Mouse (Mus musculus) large intestine, adult 2 months (tissue): Measurements from ENCODE around the gene Mob2. TPM values are rescaled to one million over a fixed set of nuclear protein-coding genes. Genes with fewer than 3 reads are reported as not detected.

ENCODE experiments used
- DNase-seq: peaks from one replicate; pipeline ENCODE4 v3.0.0-alpha.2; 2012; ENCODE audit warnings: low read depth, low spot score
- WGBS: fragments of 180-500 bp; shearing (Covaris S2); methylation state at CpG from one replicate; pipeline ENCODE4 v1.1.7; 2018; 5-methylcytosine and 5-hydroxymethylcytosine counted together
- polyA plus RNA-seq: library from polyadenylated mRNA; depleted of rRNA; stranded (reverse); fragments of >200 nt; gene quantifications from 2 replicates; pipeline ENCODE4 v1.2.3, GENCODE M21; 2012; rRNA removed

The Mob2 gene
- 52.5 and 62.4 TPM in 2 replicates for polyA plus RNA-seq

DNA sequence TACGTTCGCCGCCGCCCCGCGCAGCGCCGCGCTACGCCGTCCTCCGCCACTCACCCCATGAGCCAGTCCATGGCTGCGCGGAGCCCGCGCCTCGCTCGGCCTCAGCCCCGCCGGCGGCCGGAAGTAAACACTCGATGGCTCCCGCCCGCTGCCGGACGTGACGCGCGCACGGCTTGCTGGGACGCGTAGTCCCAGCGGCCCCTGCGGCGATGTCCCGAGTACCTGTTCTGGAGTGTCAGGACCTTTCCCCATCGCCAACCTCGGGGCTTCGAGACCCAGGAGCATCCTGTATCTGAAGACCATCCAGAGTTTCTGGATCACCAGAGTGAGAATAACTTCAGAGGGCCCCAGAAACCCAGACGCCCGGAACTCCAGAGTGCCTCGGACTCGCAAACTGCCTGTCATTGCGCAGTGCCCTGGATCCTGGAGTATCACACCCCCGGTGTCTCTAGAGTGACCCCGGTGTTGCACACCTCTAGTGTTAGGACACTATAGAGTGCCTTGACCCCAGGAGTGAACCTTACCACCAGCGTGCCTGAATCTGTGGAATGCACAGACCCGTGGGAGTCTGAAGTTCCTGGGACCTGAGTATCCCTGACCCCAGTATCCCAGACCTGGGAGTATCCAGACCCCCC lies at the start of gene Mob2:
TSS of gene Mob2 (minus strand) at position 135 of the 635 bp plus-strand sequence.
- DNase-seq = peak; percentile 75
- under 1% methylated on average over 49 of the region's 49 CpGs for WGBS

DNA sequence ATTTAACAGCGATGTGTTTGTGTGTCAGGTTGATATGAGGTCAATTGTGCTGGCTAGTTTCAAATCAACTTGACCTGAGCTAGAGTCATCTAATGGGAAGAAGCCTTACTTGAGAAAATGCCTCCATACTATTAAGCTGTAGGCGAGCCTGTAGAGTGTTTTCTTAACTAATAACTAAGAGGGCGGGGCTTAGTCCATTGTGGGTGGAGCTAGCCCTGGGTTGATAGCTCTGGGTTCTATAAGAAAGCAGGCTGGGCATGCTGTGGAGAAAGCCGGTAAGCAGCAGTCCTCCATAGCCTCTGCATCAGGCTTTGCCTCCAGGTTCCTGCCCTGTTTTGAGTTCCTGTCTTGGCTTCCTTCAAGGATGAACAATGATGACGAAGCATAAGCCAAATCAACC lies 43.9 kb upstream of the Mob2 start:
- no peak for DNase-seq
- 42% methylated on average over 5 of the region's 5 CpGs for WGBS

DNA sequence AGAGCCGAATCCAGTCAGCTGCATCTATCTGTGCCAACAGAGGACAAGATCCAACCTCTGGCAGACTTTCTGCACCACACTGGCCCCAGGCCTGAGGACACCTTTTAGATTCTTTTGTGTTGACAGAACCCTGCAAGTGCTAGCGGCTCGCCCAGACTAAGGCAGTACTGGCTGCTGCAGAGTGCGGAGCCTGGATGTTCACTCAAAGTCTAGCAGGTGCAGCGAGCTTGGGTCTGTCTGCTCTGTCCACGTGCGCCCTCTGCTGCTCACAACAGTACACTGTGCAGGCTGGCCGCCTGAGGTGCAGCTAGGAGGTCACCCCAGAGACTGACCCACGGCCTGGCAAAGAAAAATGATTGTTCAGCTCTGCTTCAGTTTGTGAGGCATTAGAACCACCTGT lies 36.9 kb upstream of the Mob2 start:
- 4% methylated on average over 9 of the region's 9 CpGs for WGBS
- DNase-seq = peak; percentile 55

DNA sequence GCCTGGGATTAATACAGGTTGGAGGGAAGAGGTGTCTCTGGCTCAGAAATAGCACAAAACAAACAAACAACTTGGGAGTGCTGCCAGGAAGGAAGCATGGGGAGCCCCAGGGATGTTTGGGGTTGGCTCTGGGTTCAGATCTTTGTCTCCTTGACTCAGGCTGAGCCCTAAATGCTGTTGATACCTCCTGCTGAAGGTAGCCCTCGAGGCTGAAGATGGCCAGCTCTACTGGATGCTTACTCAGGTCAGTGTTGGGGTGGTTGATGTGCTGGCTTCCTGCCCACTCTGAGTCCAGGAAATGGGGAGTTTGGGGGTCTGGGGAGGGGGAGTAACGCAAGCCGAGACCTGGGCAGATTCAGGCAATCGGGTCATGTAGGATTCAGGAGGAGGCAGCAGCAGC lies 35.8 kb upstream of the Mob2 start:
- WGBS = 87% methylated on average over 4 of the region's 4 CpGs
- DNase-seq = no peak

DNA sequence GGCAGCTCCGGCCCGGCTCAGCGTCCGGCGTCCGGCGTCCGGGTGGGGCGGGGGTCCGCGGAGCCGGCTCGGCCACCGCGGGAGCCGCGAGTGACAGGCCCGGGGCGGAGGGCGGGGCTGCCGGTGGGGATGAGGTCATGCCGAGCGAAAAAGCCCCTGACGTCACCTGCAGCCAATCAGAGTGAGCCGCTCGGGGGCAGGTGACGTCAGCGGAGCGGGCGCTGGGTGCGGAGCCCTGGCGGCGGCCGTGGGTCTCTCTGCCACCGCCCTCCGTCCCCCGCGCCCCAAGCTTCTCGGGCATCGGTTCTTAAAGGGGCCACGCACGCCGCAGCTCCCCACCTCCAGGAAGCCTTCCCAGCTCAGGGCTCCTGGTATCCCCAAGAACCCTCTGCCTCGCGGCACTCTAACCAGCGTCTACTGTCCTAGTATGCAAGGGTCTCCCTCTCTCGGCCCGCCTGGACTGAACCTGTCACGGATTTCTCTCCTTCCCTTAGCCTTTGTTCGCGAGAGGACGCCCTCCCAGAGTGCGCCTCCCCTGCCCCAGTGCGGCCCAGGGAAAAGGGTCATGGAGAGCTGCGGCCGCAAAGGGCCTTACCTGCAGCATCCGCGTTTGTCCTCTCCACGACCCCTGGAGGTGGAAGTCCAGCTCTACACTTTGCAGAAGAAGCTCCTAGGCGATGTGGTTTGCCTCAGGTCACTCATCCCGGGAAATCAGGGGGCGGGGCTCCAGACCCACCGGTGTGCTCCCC lies 34.5 kb upstream of the Mob2 start, which contains the start of gene Dusp8:
TSS of gene Dusp8 (minus strand) at position 661 of the 749 bp plus-strand sequence.
- 2% methylated on average over 60 of the region's 63 CpGs for WGBS

DNA sequence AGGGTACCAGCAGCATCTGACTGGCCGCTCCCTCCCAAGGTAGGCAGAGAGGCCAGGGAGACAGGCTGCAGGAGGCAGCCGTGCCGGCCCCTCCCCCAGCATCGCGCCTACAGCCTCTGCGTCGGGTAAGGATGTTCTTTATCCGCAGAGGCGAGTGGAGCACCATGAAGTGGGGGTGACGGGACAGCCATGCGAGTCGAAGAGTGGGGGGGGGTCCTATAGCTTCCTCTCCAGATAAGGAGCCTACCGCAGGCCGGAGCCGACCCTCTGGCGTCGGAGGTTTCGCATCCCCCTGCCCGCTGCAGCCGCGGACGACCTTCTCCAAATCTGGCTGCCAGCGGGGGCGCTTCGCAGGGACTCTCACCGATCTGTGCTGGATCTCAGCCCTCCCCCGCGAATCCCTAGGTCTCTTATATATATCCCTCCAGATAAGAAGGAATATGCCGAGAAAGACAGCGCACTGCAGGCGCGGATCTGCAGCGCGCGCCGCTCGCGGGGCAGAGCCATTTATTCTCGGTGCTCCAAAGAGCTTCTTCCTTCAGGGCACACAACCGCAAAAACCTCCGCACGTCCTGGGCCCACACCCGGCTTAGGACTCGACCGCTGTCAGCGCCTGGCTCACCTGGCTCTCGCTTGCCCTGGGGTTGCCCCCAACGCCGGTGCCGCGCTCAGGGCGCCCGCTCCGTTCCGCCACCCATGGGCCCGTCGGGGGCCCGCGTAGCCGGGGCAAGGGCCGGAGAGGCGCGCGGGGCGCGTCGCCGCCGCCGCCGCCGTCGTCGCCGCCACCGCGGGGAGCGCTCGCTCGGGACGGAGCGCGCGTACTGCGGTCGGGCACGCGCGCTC lies 33.7 kb upstream of the Mob2 start:
- WGBS = 1% methylated on average over 89 of the region's 89 CpGs
- DNase-seq = no peak

More for the DNA sequence above, 34.5 kb upstream of the Mob2 start, which contains the start of gene Dusp8:
- peak; percentile 69 for DNase-seq

DNA sequence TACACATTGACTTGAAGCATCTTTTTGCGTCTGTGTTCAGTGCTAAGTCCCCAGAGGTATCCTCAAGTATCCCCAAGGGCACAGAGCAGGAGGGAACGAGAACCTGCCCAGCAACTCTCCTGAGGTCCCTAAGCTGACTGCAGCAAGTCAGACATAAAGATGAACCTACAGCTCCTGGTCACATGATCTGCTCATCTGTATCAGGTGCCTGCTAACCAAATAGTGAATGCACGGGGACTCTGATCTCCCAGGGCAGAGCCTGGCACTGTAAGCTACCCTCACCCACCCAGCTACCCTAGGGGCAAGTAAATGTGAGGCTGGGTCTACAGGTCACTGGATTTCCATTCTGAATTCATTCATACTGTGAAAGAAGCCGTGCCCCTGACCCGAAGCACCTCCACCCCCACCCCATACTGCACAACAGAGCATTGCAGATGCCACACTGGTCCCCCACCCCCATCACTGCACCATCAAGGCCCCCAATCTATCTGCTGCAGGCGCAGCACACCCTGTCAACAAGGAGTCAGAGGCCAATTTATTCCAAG lies 32.9 kb upstream of the Mob2 start:
- WGBS = 52% methylated on average over 6 of the region's 6 CpGs
- no peak for DNase-seq

DNA sequence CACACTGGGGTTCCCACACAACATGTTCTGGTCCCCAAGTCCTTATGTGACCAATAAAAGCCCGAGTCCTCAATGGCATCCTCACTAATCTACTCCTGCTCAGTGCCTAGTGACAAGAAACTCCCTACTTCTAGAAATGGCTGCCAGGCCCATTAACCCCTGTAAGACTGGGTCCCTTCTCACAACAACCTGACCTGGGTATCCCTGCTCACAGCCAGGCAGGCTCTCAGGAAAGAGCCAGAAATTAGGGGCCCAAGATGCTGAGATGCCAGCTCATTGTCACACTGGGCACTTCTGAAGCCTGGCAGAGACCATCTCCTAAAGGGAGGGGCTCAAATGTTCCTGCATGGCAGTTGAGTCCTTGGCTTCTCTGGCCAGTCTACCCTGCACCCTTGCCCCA lies 32.1 kb upstream of the Mob2 start:
- no peak for DNase-seq
- WGBS = 75% methylated on average over 1 of the region's 1 CpGs

DNA sequence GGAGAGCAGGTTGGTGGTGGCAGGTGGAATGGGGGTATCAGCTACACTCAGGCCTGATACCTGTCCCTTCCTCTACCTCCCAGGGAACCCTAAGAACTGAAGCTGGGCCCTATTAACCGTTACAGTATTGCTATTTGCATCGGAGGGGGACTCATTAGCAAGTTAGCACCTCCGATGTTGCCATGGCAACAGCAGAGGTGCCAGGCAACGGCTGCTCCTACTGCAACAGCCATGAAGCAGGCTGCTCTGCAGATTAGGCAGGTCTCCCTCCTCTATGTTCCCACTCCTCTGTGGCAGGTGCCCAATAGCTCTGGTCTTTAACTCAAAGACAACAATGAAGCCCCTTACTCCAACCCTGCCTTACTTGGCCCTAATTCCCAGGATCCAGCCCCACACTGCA lies 31.0 kb upstream of the Mob2 start:
- 50% methylated on average over 4 of the region's 4 CpGs for WGBS
- DNase-seq = no peak

DNA sequence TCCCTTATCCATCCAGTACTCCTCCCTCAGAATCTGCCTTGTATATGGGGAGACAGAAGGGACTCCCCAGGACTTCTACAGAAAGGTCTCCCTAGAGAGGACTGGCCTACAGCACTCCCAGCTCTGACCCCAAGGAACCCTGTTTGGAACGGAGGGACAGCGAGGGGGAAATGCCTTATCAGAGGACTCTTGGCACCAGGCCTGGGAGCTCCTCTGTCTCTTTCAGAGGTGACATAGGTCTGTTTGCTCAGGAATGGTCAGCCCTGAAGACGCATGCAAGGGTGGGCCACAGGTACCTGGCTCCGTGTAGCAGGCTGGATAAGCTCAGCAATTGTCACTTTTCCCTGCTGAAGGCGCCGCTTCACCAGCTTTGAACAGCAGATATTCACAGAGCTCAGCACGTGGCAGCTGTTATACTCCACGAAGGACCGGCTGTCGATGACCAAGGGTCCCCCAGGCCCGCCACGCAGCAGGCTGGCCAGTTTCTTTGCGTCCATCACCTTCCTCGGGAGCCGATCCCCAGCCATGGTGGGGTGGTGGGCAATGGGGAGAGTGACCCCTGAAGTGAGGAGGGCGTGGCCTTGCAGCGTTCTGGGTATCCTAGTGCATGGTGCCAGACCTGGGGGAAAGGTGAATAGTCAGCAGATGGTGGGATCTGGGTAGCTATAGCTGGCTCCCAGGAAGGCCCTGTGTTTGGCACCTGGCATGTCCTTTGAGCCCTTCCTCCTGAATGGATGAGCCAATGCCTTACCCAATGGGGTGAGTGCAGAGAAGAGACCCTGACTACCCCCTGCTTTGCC lies 29.0 kb upstream of the Mob2 start:
- 75% methylated on average over 17 of the region's 17 CpGs for WGBS
- no peak for DNase-seq

DNA sequence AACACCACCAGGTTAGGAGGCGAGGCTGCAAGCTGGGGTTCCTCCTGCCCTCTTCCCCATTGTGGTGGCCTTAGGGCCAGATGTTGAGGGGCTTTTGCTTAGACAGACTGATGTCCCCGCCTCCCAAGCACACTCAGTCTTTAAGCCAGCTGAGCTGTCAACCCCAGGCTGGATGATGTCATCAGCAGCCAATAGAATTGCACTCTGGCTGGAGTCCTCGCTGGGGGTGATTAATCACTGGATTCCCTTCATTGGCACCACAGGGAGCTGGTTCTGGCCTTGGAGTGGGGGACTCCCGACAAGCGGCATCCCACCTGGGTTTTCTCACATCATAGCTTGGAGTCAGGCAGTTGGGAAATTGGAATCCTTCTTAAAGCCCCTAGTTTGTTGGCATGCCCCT lies 28.0 kb upstream of the Mob2 start:
- 53% methylated on average over 5 of the region's 5 CpGs for WGBS
- DNase-seq = no peak

DNA sequence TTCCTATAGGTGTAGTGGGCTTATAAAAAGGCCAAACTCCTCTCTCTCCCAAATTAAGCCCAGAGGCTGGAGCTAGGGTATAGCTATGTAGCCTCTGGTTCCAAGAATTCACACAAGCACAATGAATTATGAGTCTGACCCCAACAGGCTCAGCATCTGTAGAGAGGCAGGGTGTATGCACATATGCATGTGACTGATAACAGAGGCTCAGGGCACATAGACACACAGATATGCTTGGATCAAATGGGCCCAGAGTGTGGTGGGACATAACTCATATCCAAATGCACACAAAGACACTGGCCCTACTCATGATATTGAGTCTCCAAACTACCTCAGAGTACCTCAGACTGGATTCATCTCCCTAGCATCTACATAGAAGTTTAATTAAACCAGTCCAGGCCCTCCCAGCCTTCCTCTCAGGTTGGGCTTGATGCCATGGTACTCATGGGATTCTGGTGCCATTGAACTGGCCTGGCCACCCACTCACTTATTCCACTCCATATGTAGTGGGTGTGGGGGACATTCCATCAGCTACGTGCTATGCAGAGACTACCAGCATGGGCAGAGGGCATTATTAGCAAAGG lies 26.3 kb upstream of the Mob2 start:
- 91% methylated on average over 1 of the region's 1 CpGs for WGBS
- no peak for DNase-seq

DNA sequence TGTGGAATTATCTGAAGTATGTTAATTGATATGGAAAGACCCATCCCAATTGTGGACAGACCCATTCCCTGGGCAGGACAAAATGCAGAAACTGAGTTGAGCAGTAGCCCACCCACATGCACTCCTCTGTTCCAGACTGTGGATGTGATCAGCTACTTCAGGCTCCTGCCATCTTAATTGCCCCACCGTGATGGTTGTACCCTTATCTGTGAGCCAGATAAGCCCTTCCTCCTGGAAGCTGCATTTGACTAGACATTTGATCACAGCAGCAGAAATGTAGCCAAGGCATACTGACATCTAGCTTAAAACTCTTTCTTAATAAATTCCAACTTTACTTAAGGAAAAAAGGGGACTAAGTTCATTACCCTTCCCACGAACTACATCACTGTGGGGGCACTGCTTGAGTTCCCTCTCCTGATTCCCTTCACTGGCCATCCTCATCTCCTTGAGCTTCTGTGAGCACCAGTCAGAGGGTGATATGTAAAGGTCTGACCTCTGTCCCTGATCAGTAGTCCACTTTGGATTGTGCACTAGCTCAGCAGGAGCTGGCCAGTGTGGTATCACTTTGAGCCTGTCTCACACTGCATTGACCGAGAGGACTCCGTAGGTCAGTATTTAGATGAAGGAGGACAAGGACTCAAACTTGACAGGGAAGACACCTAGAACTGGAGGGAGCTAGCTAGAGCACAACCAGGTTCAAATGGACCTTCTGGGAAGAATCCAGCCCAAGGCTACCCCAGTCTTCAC lies 25.5 kb upstream of the Mob2 start:
- 90% methylated on average over 4 of the region's 4 CpGs for WGBS
- no peak for DNase-seq

DNA sequence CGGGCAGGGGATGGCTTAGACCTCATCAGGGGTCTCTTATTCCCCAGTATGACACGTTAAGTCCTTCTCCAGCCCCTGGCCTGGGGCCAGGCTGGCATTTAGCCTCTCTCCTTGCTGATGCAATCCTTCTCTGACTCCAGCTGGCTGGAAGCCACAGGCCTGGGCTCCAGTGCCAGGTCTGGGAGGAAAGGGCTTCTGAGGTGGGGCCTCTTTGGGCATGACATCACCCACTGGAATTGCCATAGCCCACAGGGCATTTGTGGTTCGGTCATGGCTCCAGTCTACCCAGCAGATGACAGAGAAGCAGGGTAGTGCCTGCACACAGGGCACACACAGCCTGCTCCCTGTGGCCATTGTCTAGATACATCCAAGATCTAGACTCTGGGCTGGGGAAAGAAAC lies 24.0 kb upstream of the Mob2 start:
- 18% methylated on average over 3 of the region's 3 CpGs for WGBS

DNA sequence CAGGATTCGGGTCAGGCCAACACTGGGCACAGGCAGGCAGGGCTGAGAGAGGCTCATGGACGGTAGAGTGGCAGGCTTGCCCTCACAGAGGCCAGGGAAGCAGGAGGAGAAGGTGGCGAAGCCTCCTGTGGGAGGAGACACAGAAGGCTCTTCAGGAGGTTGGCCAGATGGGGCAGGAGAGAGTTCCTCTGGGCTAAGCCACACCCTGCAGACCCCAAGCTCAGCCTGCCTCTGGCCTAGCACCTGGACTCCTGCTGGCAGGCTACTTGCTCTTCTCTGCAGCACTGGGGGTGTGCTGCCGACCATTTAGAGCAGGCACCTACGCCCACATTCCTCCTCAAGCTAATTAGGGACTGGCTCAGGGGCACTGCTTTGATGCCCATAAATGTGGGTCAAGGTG lies 23.5 kb upstream of the Mob2 start:
- WGBS = 26% methylated on average over 5 of the region's 5 CpGs
- DNase-seq = no peak

More for the DNA sequence above, 24.0 kb upstream of the Mob2 start:
- DNase-seq = no peak

DNA sequence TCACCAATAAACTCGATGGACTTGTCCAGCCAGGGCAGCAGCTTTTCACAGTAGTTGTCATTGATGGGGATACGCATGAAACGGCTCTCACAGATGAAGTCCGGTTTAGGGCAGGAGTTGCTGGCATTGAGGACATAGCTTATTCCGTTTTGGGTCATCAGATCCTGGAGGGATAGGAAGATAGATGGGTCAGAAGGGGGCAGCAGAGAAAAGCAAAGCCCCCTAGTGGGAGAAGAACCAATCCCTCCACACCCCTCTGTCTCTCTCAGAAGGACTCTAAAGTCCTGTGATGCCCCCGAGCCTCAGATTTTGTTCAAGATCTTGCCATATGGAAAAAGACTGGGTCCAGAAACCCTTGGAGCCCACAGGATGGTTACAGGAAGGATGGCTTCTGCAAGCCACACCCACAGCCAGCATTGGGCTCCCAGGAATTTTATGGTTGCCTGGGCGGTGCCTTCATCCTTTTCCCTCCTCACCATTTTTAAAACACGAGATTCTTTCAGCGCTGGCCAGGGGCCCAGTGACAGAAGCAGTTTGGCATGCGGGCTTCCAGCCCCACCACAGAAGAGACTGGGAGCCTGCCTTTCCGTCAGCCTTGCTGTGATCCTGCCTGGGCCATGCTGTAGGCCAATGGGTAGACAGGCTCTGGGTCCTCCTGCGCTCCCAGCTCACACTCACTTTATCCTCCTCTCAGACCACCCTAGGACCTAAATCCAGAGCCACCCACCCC lies 22.9 kb upstream of the Mob2 start:
- DNase-seq = no peak
- 31% methylated on average over 12 of the region's 12 CpGs for WGBS

DNA sequence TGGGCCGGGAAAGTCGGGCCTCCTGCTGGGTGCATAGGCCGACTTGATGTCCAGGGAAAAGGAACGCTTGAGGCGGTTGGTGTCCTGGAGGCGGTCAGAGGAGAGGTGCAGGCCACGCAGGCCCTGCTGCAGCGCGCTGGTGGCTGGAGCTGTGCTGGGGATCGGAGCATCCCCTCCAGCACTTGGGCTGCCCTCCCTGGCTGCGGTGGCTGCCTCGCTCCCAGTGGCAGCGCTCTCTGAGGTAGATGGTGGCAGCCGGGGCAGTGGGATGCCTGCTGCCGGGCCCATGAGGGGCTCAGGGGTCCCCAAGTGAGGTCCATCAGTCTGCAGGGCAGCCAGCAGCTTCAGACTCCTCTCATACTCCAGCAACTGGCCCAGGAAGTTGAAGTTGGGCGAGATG lies 21.7 kb upstream of the Mob2 start:
- no peak for DNase-seq
- WGBS = 87% methylated on average over 16 of the region's 16 CpGs

DNA sequence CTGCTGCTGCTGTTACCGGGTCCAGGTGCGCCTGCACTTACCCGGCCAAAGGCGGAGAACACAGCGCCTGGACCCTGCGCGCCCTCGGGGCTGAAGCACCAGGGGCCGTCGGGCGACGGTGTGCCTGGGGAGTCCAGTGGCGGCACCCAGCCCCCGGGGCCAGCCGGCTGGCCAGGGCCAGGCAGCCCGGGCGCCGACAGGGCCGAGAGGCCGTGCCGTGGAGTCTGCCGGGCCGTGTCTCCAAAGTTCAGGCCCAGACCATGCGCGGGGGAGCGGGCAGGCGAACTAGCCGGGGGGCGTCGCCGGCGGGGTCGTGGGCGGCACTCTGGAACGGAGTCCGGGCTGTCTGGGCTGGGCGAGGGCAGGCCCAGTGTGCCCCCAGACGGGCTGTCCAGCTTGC lies 21.3 kb upstream of the Mob2 start:
- DNase-seq = no peak
- 63% methylated on average over 38 of the region's 38 CpGs for WGBS
